Mouse (Mus musculus): ENCODE data around the gene Il34. TPM values are rescaled to one million over a fixed set of nuclear protein-coding genes. Genes with fewer than 3 reads are reported as not detected.

The Il34 gene
- polyA plus RNA-seq, 1 experiment: 13.4 TPM

- no peak for DNase-seq (ENCODE audit: low spot score)
These were observed 29.4 kb downstream of the Il34 start for GRCm38 (mm10) chr8:110776335-110776734.

- DNase-seq (ENCODE audit: low spot score): no peak
These were observed 30.0 kb downstream of the Il34 start for GRCm38 (mm10) chr8:110775721-110776120.

GRCm38 (mm10) chr8:110775316-110775715 is 30.4 kb downstream of the Il34 start:
- no peak for DNase-seq (ENCODE audit: low spot score)

GRCm38 (mm10) chr8:110774725-110775124 is 31.0 kb downstream of the Il34 start:
- no peak for DNase-seq (ENCODE audit: low spot score)

- DNase-seq (ENCODE audit: low spot score): no peak
These were observed 31.7 kb downstream of the Il34 start for GRCm38 (mm10) chr8:110774047-110774446.

GRCm38 (mm10) chr8:110772452-110772851 is 33.3 kb downstream of the Il34 start:
- no peak for DNase-seq (ENCODE audit: low spot score)

- DNase-seq (ENCODE audit: low spot score): no peak
These were observed 38.5 kb downstream of the Il34 start for GRCm38 (mm10) chr8:110767261-110767660.

- no peak for DNase-seq (ENCODE audit: low spot score)
These were observed 41.1 kb downstream of the Il34 start for GRCm38 (mm10) chr8:110764671-110765070.

GRCm38 (mm10) chr8:110761988-110762387 is 43.7 kb downstream of the Il34 start:
- no peak for DNase-seq (ENCODE audit: low spot score)

- DNase-seq (ENCODE audit: low spot score): no peak
These were observed 44.5 kb downstream of the Il34 start for GRCm38 (mm10) chr8:110761185-110761584.

GRCm38 (mm10) chr8:110760280-110760940 is 45.3 kb downstream of the Il34 start:
- DNase-seq (ENCODE audit: low spot score): no peak

- DNase-seq (ENCODE audit: low spot score): no peak
These were observed 49.5 kb downstream of the Il34 start for GRCm38 (mm10) chr8:110756196-110756595.

GRCm38 (mm10) chr8:110755511-110756170 is 50.1 kb downstream of the Il34 start:
- no peak for DNase-seq (ENCODE audit: low spot score)

GRCm38 (mm10) chr8:110754713-110755112 is 51.0 kb downstream of the Il34 start:
- no peak for DNase-seq (ENCODE audit: low spot score)

- DNase-seq (ENCODE audit: low spot score): no peak
These were observed 54.2 kb downstream of the Il34 start for GRCm38 (mm10) chr8:110751490-110751889.

GRCm38 (mm10) chr8:110750269-110750668 is 55.5 kb downstream of the Il34 start:
- DNase-seq (ENCODE audit: low spot score): no peak

- no peak for DNase-seq (ENCODE audit: low spot score)
These were observed 56.1 kb downstream of the Il34 start for GRCm38 (mm10) chr8:110749500-110750170.

GRCm38 (mm10) chr8:110746661-110747060 is 59.1 kb downstream of the Il34 start:
- DNase-seq (ENCODE audit: low spot score): no peak

GRCm38 (mm10) chr8:110745162-110745561 is 60.6 kb downstream of the Il34 start:
- DNase-seq (ENCODE audit: low spot score): no peak

- no peak for DNase-seq (ENCODE audit: low spot score)
These were observed 63.3 kb downstream of the Il34 start for GRCm38 (mm10) chr8:110742452-110742818.

GRCm38 (mm10) chr8:110741816-110742451 is 63.8 kb downstream of the Il34 start:
- no peak for DNase-seq (ENCODE audit: low spot score)

GRCm38 (mm10) chr8:110740629-110741175 is 65.0 kb downstream of the Il34 start:
- DNase-seq (ENCODE audit: low spot score): no peak

Measured in urinary bladder, adult 2 months (tissue).